Mouse (Mus musculus) neural tube, embryonic 10.5 days (tissue): ENCODE measurements around the gene Erich4.

ENCODE experiments used
- DNase-seq: peaks from one replicate; pipeline ENCODE4 v3.0.0-alpha.2; 2017; ENCODE audit warnings: low spot score; ENCODE audit errors: extremely low spot score

The Erich4 gene

DNA sequence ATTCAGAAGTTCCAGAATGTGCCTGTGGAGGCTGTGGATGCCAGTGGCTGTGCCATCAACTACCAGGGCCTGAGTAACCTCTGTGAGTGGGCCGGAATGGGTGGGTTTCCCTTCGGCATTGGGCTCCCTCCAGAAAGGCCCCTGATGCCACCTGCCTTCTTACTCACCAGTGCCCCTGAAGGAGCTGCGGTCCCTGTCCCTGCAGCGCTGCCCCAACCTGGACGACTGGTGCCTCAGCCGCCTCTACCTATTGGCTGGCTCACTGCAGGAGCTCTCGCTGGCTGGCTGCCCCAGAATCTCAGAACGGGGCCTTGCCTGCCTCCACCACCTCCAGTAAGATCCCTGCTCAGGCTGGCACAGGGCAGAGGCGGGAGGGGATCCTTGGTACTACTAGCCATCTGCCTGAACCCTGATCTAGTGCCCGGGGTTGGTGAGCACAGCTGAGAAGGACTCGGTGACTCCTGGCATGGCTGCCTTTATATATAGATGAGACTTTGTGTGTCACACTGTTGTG lies 8.2 kb upstream of the Erich4 start:
- DNase-seq: no peak

- no peak for DNase-seq
Observed at GRCm38 (mm10) chr7:25620751-25621150, 5.1 kb upstream of the Erich4 start.

- DNase-seq: no peak
Observed at GRCm38 (mm10) chr7:25620101-25620500, 4.4 kb upstream of the Erich4 start.

- DNase-seq: no peak
Observed at GRCm38 (mm10) chr7:25619722-25619991, 4.0 kb upstream of the Erich4 start.

GRCm38 (mm10) chr7:25618865-25619721 lies 3.4 kb upstream of the Erich4 start, which contains the start of gene Dmac2:
Dmac2 (plus strand) TSS chr7:25619414.
- peak; percentile 91 for DNase-seq

DNA sequence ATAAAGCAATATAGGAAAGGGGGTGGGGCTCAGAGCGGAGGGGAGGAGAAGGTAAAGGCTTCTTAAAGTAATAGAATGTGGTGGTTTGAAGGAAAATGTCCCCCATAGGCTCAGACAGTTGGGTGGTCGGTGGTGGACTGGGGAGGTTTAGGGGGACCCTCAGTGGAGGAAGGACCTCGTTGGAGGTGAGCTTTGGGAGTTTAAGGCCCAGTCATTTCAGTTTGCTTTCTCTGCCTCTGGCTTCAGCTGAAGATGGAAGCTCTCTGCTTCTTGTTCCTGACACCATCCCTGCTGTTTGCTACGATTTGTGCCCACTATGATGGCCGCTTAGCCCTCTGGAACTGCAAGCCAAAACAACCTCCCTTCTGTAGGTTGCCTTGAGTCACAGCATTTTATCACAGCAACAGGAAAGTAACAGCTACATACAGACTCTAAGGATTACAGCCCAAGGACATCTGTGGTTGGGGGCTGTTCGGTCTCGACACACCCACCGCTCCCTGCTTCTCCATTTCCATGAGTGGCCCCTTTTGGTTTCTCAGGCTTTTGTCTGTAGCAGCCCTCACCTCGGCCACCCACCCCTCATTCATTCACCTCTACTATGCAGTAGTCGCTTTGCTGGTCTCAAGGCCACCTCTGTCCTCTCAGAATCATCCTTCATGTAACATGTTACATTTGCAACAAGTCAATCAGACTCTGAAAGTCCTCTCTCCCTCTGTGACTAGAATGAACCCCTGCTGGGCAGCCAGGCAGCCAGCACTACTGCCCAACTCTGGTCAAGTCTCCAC lies 1.9 kb upstream of the Erich4 start:
- no peak for DNase-seq

GRCm38 (mm10) chr7:25614831-25615705 lies 624 bp downstream of the Erich4 start:
- DNase-seq: no peak

GRCm38 (mm10) chr7:25614086-25614485 lies 1.6 kb downstream of the Erich4 start:
- DNase-seq: no peak

DNA sequence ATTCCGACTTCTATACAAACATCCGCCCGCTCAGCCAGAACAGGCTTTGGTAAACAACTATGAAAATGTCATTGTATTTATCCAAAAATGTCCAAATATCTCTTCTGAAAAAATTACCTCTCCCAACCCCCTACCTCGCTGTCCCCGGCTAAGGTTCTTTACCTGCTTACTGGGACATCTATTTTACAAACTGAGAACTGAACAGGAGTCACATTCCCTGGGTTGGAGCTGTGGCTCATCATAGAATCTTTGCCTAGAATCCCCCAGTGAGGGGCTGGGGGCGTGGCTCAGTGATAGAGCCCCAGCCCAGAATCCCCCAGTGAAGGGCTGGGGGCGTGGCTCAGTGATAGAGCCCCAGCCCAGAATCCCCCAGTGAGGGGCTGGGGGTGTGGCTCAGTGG lies 4.2 kb downstream of the Erich4 start:
- no peak for DNase-seq

- peak; percentile 11 for DNase-seq
Observed at GRCm38 (mm10) chr7:25610056-25610455, 5.6 kb downstream of the Erich4 start.

DNA sequence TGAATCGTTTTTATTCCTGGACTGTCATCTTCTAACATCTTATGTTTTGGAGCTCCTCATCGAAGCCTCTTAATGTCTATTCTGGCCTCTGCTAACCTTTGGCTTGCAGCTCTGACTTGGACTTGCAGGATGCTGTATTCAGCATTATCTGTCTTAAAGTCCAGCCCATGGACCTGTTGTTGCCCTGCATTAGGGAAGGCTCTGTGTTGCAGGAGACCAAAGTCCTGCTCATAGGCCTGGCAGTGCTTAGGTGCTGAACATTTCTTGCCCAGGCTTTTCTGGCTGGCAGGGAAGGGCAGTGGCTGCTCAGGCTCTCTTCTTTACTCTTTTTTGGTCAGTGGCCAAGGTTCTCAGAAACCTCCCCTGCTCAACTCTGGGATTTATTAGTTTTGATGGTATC lies 8.5 kb downstream of the Erich4 start:
- DNase-seq: no peak

GRCm38 (mm10) chr7:25606625-25607063 lies 9.0 kb downstream of the Erich4 start:
- no peak for DNase-seq

DNA sequence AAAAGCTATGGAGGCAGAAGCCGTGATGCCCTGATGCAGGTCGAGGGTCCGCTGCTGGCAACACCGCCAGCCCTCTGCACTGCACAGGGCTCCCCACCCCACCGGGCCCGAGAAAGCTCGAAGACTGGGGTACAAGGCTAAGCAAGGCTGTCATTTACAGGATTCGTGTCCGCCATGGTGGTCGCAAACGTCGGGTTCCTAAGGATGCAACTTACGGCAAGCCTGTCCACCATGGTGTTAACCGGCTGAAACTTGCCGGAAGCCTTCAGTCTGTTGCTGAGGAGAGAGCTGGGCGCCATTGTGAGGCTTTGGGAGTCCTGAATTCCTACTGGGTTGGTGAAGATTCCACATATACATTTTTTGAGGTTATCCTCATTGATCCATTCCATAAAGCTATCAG lies 14.3 kb downstream of the Erich4 start:
- peak; percentile 7 for DNase-seq

DNA sequence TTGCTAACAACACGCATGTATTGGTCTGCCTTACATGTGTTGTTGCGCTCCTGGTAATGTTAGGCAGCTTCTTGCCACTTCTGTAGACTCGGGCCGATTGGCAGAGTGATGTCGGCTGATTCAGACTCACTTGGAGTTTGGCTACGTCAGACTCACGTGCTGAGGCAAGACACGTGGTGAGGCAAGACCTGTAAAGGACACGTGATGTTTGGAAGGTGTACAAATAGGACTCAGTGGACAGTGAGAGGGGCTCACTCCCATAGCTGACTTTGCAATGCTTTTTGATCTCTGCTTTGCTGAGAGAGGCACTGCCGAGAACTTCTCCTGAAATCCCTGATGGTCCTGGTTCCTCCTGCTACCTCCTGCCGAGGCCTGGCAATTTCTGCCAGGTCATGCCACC lies 15.0 kb downstream of the Erich4 start:
- DNase-seq: peak; percentile 6

- DNase-seq: peak; percentile 83
Observed at GRCm38 (mm10) chr7:25599663-25600062, 16.0 kb downstream of the Erich4 start.

DNA sequence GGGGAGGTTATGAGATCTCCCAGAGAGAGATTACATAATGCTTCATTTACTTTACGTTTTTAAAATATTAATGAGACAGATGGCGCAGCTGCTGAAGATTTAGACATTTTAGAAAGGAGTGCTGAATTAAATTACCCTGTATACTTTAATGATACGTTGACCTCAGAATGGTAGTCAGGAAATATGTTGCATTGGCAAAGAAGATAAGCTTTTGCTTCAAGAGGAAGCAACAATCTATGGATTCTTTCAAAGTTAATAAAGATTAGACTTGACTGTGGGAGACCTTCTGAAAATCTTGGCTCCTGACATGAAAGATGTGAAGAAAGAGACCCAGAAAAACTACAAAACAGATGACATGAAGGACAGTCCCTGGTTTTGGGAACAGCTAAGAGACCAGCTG lies 21.8 kb downstream of the Erich4 start:
- no peak for DNase-seq

GRCm38 (mm10) chr7:25591226-25591625 lies 24.5 kb downstream of the Erich4 start:
- no peak for DNase-seq

DNA sequence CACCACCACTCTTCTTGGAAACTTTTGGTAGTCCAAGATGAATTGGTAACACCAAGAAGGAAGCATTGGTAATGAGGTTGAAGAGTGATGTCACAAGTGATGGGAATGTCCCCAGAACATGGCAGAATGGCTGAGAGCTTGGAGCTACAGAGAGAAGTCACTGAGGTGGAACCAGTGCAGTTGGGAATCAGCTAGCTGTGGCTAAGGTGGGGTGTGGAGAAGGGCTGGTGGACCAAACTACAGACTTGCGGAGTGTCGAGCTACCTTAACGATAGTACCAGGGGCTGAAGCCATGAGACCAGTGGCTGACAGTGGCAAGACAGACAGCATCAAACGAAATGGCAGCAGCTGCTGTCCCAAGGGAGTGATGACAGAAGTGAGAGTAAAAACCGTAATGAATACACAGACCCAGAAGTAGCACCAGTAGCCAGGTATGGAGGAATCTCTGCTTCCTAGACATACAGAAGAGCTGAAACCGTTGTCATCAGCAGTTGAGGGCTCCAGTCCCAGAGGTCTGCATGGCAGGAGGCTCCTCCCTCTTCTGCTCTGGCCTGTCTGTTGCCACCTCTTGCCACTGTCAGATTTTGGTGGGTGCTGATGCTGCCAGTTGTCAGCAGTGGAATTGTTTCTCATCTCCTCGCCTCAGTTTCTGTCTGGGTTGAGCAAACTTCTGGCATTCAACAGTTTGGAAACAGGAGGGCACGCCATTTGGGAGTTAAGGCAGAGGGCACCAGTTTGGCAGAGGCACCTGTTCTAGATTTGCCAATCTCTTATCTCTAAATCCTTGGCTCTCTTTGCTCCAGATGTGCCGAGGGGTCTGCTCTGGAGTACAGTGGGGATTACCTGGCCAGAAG lies 30.1 kb downstream of the Erich4 start:
- peak; percentile 4 for DNase-seq

DNA sequence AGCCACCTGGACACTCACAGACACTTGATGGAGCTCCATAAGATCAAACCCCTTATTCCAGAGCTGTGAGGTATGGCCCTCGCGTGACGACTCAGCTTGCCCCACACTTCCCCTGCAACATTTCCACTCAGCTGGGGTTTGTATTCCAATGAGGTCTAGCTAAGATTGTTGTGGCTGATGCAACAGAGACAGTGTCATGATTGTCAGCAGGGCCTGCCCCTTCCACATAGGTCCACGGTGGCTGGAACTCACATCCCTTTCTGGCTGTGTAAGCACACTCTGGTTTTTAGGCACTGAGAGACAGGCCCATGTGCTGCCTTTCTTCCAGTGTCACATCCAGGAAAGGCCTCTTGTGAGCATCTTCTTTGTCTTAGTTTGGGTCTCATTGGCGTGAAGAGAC lies 31.0 kb downstream of the Erich4 start:
- no peak for DNase-seq

- DNase-seq: no peak
Observed at GRCm38 (mm10) chr7:25582301-25582810, 33.3 kb downstream of the Erich4 start.
